Mouse (Mus musculus) CH12.LX (cell line): ENCODE data around the gene Mief2.

Experiments
- CTCF ChIP-seq, 2 experiments: IDR thresholded peaks in 1 of 2; conservative IDR thresholded peaks in 1 of 2; 2 replicates each; pipeline ENCODE4 v1.5.1; 2011 to 2012; ENCODE audit warnings: low read depth in 2 of 2, low read length in 2 of 2, improper control_type of control experiment in 1 of 2, inconsistent platforms in 1 of 2, mild to moderate bottlenecking in 1 of 2, moderate library complexity in 1 of 2
- E2F4 ChIP-seq: IDR thresholded peaks from 2 replicates; pipeline ENCODE4 v1.6.1; 2011; ENCODE audit warnings: low read depth, low read length, improper control_type of control experiment; ENCODE audit not compliant: insufficient replicate concordance
- EP300 ChIP-seq: IDR thresholded peaks from 2 replicates; pipeline ENCODE4 v1.6.1; 2011; ENCODE audit warnings: low read length, improper control_type of control experiment
- ZC3H11A ChIP-seq: IDR thresholded peaks from 2 replicates; pipeline ENCODE4 v1.6.1; 2012; ENCODE audit warnings: low read depth, mild to moderate bottlenecking, inconsistent platforms, low read length, improper control_type of control experiment

GRCm38 (mm10) chr11:60777801-60778370, 49.7 kb downstream of the Mief2 start:
- TF ChIP-seq CTCF (conservative IDR thresholded peaks at IDR 0.05 in 1 of 2, IDR thresholded peaks at IDR 0.05 in 1 of 2; ENCODE audit: low read depth in 2 of 2, low read length in 2 of 2) (no peak), E2F4 (no peak), ZC3H11A (no peak), EP300 (no peak)
